Mouse (Mus musculus) limb, embryonic 11.5 days (tissue): ENCODE data around the gene Med25. TPM values are rescaled to one million over a fixed set of nuclear protein-coding genes. Genes with fewer than 3 reads are reported as not detected.

Experiments used
- ATAC-seq: fragments of 200-750 bp; cut with Nextera tagmentation; 2 replicates; pipeline ENCODE4 v1.8.0; 2017; ENCODE audit warnings: low read depth; ENCODE audit not compliant: insufficient number of reproducible peaks, low FRiP score, low TSS enrichment
- DNase-seq: peaks from one replicate; pipeline ENCODE4 v3.0.0-alpha.2; 2015; ENCODE audit warnings: low spot score
- H3K27ac ChIP-seq: fragments of 300-500 bp; sonication (generic); replicated peaks from 2 replicates; pipeline ENCODE4 v1.5.1; 2014; ENCODE audit warnings: low read depth, mild to moderate bottlenecking, low read length
- H3K27me3 ChIP-seq: fragments of 300-500 bp; sonication (generic); 2 replicates; pipeline ENCODE4 v1.6.1; 2014; ENCODE audit warnings: mild to moderate bottlenecking, low read length, mixed read lengths; ENCODE audit not compliant: control insufficient read depth, insufficient read depth
- H3K36me3 ChIP-seq: fragments of 300-500 bp; sonication (generic); 2 replicates; pipeline ENCODE4 v1.6.1; 2014; ENCODE audit warnings: mild to moderate bottlenecking, low read length, moderate library complexity, mixed read lengths; ENCODE audit not compliant: control insufficient read depth, insufficient read depth
- H3K4me1 ChIP-seq: fragments of 300-500 bp; sonication (generic); 2 replicates; pipeline ENCODE4 v1.6.1; 2014; ENCODE audit warnings: low read length, mixed read lengths; ENCODE audit not compliant: control insufficient read depth, insufficient read depth
- H3K4me2 ChIP-seq: fragments of 300-500 bp; sonication (generic); 2 replicates; pipeline ENCODE4 v1.6.1; 2014; ENCODE audit warnings: low read depth, mild to moderate bottlenecking, moderate library complexity; ENCODE audit not compliant: severe bottlenecking
- H3K4me3 ChIP-seq: fragments of 300-500 bp; sonication (generic); 2 replicates; pipeline ENCODE4 v1.5.1; 2014; ENCODE audit warnings: low read depth, low read length
- H3K9ac ChIP-seq: fragments of 300-500 bp; sonication (generic); 2 replicates; pipeline ENCODE4 v1.6.1; 2014; ENCODE audit warnings: mild to moderate bottlenecking, low read length
- H3K9me3 ChIP-seq: fragments of 300-500 bp; sonication (generic); 2 replicates; pipeline ENCODE4 v1.6.1; 2016; ENCODE audit warnings: low read length; ENCODE audit not compliant: control insufficient read depth
- WGBS: fragments of 180-500 bp; shearing (Covaris S2); extraction: QIAGEN DNeasy Blood & Tissue Kit; methylation state at CpG from one replicate; pipeline ENCODE4 v1.1.7; 2014; 5-methylcytosine and 5-hydroxymethylcytosine counted together
- polyA plus RNA-seq: library from polyadenylated mRNA; unstranded; fragments of >200 nt; fragmentation: Nextera tagmentation; extraction: Ambion mirVana; gene quantifications from 2 replicates; pipeline ENCODE4 v1.2.1, GENCODE M21; 2014

Med25 gene
- polyA plus RNA-seq: 79.2 and 80.5 TPM in 2 replicates

DNA sequence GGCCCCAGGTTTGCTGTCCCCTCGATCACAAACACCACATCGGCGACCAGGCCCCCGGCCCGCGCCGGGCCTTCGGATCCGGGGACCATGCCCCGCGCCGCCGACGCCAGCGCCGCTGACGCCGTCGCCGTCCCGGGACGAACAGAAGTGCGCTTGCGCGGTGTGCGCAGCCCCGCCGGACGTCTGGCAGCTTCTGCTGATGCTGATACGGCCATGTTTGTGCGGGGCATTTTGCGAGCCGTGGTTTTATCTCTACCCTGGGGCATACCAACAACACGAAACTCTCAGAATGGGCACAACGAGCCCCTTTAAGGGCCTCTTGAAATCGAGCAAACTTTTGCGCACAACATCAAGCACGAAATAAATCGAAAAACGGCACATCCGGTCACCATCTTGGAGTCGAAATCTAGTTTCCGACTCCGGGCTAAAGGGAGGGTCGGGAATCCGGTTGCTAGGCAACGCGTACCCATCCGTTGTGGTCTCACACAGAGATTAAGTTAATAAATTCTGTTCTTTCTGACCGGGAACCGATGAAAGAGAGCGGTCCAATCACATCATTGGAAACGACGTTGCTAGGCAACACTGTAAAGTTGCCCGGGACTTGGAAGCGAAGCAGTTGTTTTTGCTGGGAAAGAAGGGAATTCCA lies at the start of gene Med25:
Med25 (minus strand) TSS at position 437 of the 646 bp plus-strand sequence.
- Histone ChIP-seq H3K4me2 (peak within 1 kb of the TSS; percentile 81), H3K27ac (peak within 1 kb of the TSS; percentile 83), H3K9ac (peak within 1 kb of the TSS; percentile 73), H3K4me1 (peaks cover 15% of the 10 kb centered on the region), H3K27me3 (no peaks in the 10 kb centered on the region), H3K9me3 (no peaks in the 10 kb centered on the region), H3K36me3 (peaks cover 3% of the 10 kb centered on the region; the same call in 1 of the 2 replicates), H3K4me3 (peak within 1 kb of the TSS; percentile 53)
- DNase-seq: peak; percentile 93
- peak; percentile 74 for ATAC-seq
- WGBS: under 1% methylated on average over 56 of the region's 56 CpGs

DNA sequence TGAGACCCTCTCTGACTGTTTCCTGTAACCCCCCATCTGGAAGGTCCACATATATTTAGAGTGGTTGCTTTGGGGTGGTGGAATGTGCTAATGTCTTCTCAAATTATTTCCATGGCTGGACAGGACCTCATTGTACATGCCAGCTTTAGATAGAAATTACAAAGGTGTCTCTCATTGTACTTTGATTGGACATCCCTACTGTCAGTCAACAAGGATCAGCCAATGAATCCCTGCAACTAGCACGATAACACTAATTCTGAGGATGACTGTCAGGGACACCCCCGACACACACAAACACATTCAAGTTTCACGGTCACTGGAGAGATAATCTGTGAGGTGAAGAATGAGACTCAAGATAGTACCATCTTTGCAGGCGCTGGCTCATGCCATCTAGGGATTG lies 46.2 kb upstream of the Med25 start:
- H3K4me2 ChIP-seq: no peak overlapping the region
- no peak for ATAC-seq
- 94% methylated on average over 4 of the region's 4 CpGs for WGBS
- no peaks in the 10 kb centered on the region for H3K27me3 ChIP-seq
- no peak overlapping the region for H3K27ac ChIP-seq
- DNase-seq: no peak
- H3K9me3 ChIP-seq: no peaks in the 10 kb centered on the region
- no peak overlapping the region for H3K4me3 ChIP-seq
- H3K36me3 ChIP-seq: no peaks in the 10 kb centered on the region
- H3K4me1 ChIP-seq: no peaks in the 10 kb centered on the region
- no peak overlapping the region for H3K9ac ChIP-seq

DNA sequence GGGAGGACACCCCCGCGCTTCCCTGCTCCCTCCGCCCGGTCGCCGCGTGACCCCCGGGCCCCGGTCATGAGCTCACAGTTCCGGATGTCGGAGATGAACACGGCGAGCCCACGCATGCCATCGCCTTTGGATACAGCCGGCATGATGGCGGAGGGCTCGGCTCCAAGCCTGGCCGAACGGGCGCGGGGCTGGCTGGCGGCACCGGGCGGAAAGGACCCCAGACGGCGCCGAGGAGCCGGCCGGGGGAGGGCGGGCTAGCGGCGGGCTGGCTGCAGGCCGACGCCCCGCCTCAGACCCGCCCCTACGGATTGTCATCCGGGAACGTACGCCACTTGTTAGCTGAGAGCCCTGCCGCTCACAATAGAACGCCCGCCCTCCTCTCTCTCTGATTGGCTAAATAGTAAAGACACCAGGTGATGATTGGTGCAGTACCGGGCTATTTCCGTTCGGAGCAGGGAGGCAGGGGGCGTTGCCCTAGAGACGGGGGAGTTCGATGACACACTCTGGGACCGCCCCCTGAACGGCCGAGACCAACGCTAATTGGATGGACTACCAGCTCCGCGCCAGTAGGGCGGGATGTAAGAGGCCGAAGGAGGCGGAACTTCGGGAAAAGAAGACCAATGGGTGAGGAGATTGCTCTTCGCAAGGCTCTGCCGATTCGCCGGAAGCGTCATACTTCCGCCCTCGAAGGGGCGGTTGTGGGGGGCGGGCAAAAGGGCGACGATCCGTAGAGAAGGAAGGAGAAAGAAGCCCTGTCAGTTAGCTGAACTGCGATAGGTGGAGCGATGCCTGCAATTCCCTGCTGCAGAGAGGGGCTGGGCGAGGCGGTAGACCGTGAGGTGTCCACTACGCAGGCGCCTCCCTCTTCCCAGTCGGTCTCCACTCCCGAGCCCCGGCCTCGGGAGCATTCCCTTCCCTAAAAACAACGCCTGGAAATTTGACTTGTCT lies 37.0 kb upstream of the Med25 start, which contains the start of gene Ap2a1:
Ap2a1 (minus strand) TSS at position 293 of the 948 bp plus-strand sequence.
- no peaks in the 10 kb centered on the region for H3K27me3 ChIP-seq
- peak; percentile 100 for ATAC-seq
- H3K9me3 ChIP-seq: no peaks in the 10 kb centered on the region
- peaks cover 11% of the 10 kb centered on the region; the same call in 1 of the 2 replicates for H3K4me1 ChIP-seq
- peaks cover 2% of the 10 kb centered on the region; the same call in 1 of the 2 replicates for H3K36me3 ChIP-seq
- H3K4me3 ChIP-seq: peak within 1 kb of the TSS; percentile 97
- DNase-seq: peak; percentile 99
- WGBS: under 1% methylated on average over 84 of the region's 84 CpGs
- peak within 1 kb of the TSS; percentile 63 for H3K4me2 ChIP-seq
- peak within 1 kb of the TSS; percentile 45 for H3K27ac ChIP-seq
- H3K9ac ChIP-seq: peak within 1 kb of the TSS; percentile 88

DNA sequence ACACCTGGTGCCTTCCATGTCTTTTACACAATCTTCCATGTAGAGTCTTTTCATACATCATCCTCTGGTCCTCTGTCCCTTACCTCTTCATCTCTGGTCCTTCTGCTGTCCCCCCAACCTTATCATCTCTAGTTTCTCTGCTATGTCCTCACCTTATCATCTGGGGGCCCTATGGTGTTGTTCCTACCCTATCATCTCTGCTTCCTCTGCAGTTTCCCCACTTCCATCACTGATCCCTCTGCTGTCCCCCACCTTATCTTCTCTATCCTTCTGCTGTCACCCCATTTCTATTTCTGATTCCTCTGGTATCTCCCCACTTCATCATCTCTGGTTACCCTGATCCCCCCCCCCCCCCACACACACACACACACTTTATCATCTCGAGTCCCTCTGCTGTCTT lies 36.1 kb upstream of the Med25 start:
- ATAC-seq (no peak), DNase-seq (no peak)
- peaks cover 2% of the 10 kb centered on the region; the same call in 1 of the 2 replicates for H3K36me3 ChIP-seq
- peak overlapping the region; percentile 88 for H3K9ac ChIP-seq
- peaks cover 11% of the 10 kb centered on the region; the same call in 1 of the 2 replicates for H3K4me1 ChIP-seq
- no peaks in the 10 kb centered on the region for H3K27me3 ChIP-seq
- H3K4me2 ChIP-seq: peak overlapping the region; percentile 57
- H3K27ac ChIP-seq: no peak overlapping the region; the same call in 1 of the 2 replicates
- H3K9me3 ChIP-seq: no peaks in the 10 kb centered on the region
- peak overlapping the region; percentile 97 for H3K4me3 ChIP-seq
- 8% methylated on average over 1 of the region's 1 CpGs for WGBS

DNA sequence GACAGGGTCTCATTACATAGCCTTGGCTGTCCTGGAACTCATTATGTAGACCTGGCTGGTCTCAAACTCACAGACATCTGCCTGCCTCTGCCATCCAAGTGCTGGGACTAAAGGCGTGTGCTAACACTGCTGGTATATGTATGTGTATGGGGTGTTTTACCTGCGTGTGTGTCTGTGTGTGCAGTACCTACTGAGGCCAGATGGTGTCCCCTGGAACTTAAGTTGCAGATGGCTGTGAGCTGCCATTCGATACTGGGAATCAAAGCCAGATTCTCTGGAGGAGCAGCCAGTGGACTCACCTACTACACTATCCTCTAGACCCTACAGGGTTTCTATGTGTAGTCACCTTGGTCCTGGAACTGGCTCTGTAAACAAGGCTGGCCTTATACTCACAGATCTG lies 33.0 kb upstream of the Med25 start:
- H3K27ac ChIP-seq: no peak overlapping the region
- H3K4me3 ChIP-seq: no peak overlapping the region
- peaks cover 2% of the 10 kb centered on the region; the same call in 1 of the 2 replicates for H3K36me3 ChIP-seq
- no peak overlapping the region for H3K4me2 ChIP-seq
- H3K9ac ChIP-seq: no peak overlapping the region
- no peaks in the 10 kb centered on the region for H3K9me3 ChIP-seq
- DNase-seq: peak; percentile 42
- H3K4me1 ChIP-seq: peaks cover 10% of the 10 kb centered on the region; the same call in 1 of the 2 replicates
- H3K27me3 ChIP-seq: no peaks in the 10 kb centered on the region
- ATAC-seq: no peak
- 77% methylated on average over 3 of the region's 3 CpGs for WGBS

DNA sequence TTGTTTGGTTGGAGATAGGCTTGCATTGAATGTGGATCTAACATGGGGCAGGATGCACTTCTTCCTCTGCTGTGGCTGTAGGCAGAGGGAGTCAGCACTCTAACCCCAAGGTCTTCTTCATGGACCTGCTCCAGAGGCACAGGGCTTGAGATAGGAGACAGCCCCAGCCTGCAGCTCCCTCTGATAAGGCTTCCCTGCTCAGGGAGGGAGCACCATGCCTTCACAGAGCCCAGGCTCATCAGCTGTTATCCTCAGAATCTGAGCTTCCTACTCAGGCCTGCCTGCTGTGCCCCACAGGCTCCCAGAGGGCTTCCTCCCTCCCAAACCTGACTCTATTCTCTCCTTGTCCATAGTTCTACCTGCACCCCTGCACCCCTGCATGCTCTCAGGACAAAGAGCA lies 30.0 kb upstream of the Med25 start:
- peaks cover 2% of the 10 kb centered on the region; the same call in 1 of the 2 replicates for H3K36me3 ChIP-seq
- no peaks in the 10 kb centered on the region for H3K27me3 ChIP-seq
- ATAC-seq (no peak), DNase-seq (no peak)
- H3K4me3 ChIP-seq: no peak overlapping the region
- no peak overlapping the region for H3K4me2 ChIP-seq
- H3K27ac ChIP-seq: no peak overlapping the region
- no peaks in the 10 kb centered on the region for H3K4me1 ChIP-seq
- no peak overlapping the region for H3K9ac ChIP-seq
- no peaks in the 10 kb centered on the region for H3K9me3 ChIP-seq

DNA sequence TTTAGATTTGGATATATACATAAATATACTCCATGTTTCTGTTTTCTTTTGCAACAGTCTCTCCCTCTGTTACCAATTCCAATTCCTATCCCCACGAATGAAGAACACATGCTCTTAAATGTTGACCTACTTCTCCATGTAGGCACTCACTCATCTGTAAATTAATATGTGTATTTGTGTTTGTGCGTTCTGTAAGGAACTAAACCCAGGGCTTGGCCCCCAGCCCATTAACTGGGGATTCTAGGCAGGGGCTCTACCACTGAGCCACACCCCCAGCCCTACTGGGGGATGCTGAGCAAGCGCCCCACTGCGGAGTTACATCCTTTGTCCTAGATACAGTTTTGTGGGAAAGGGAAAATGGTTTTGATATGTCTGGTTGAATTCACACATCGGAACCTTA lies 26.6 kb upstream of the Med25 start:
- Histone ChIP-seq H3K4me2 (no peak overlapping the region), H3K4me3 (no peak overlapping the region), H3K36me3 (peaks cover 10% of the 10 kb centered on the region; the same call in 1 of the 2 replicates), H3K27me3 (no peaks in the 10 kb centered on the region), H3K9ac (no peak overlapping the region), H3K9me3 (no peaks in the 10 kb centered on the region), H3K27ac (no peak overlapping the region), H3K4me1 (no peaks in the 10 kb centered on the region)
- DNase-seq: no peak
- no peak for ATAC-seq
- 90% methylated on average over 5 of the region's 5 CpGs for WGBS

DNA sequence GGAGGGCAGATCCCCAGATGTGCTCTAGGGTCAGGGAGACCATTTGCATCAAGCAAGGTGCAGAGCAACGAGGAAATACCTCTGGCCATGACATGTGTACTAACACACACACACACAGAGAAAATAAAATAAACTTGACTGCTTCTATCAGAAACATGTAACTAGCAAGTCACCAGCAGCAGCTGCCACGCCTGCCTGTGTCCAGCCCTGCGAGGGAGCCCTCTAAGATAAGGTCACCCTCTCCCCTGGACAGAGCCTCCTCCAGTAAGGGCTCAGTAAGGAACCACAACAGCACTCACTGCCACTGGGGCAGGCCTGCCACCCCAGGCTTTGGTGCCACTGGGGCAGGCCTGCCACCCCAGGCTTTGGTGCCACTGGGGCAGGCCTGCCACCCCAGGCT lies 25.7 kb upstream of the Med25 start:
- peaks cover 10% of the 10 kb centered on the region; the same call in 1 of the 2 replicates for H3K36me3 ChIP-seq
- H3K9ac ChIP-seq: no peak overlapping the region
- H3K9me3 ChIP-seq: no peaks in the 10 kb centered on the region
- no peak for DNase-seq
- ATAC-seq: no peak
- H3K4me3 ChIP-seq: no peak overlapping the region
- H3K4me2 ChIP-seq: no peak overlapping the region
- no peaks in the 10 kb centered on the region for H3K4me1 ChIP-seq
- 83% methylated on average over 3 of the region's 3 CpGs for WGBS
- no peak overlapping the region for H3K27ac ChIP-seq
- no peaks in the 10 kb centered on the region for H3K27me3 ChIP-seq
